Mouse (Mus musculus) limb, embryonic 14.5 days (tissue): ENCODE data around the gene Foxj2. TPM values are rescaled to one million over a fixed set of nuclear protein-coding genes. Genes with fewer than 3 reads are reported as not detected.

ENCODE experiments used
- ATAC-seq: fragments of 200-750 bp; cut with Nextera tagmentation; 2 replicates; pipeline ENCODE4 v1.8.0; 2017; ENCODE audit warnings: low read depth, moderate number of reproducible peaks, moderate TSS enrichment; ENCODE audit not compliant: low FRiP score
- DNase-seq: peaks from one replicate; pipeline ENCODE4 v3.0.0-alpha.2; 2015; ENCODE audit warnings: low spot score
- H3K27ac ChIP-seq: fragments of 300-500 bp; sonication (generic); replicated peaks from 2 replicates; pipeline ENCODE4 v1.5.1; 2014; ENCODE audit warnings: low read depth, mild to moderate bottlenecking, low read length, moderate library complexity, mixed read lengths
- H3K27me3 ChIP-seq: fragments of 300-500 bp; sonication (generic); 2 replicates; pipeline ENCODE4 v1.6.1; 2014; ENCODE audit warnings: low read length, mixed read lengths; ENCODE audit not compliant: control insufficient read depth, insufficient read depth
- H3K36me3 ChIP-seq: fragments of 300-500 bp; sonication (generic); 2 replicates; pipeline ENCODE4 v1.6.1; 2014; ENCODE audit warnings: mild to moderate bottlenecking, low read length, moderate library complexity, mixed read lengths; ENCODE audit not compliant: control insufficient read depth, insufficient read depth
- H3K4me1 ChIP-seq: fragments of 300-500 bp; sonication (generic); 2 replicates; pipeline ENCODE4 v1.6.1; 2014; ENCODE audit warnings: antibody characterized with exemption, low read length, mixed read lengths; ENCODE audit not compliant: control insufficient read depth, insufficient read depth
- H3K4me2 ChIP-seq: fragments of 300-500 bp; sonication (generic); replicated peaks from 2 replicates; pipeline ENCODE4 v1.6.1; 2014; ENCODE audit warnings: low read depth, mild to moderate bottlenecking, low read length, moderate library complexity; ENCODE audit not compliant: severe bottlenecking
- H3K4me3 ChIP-seq: fragments of 300-500 bp; sonication (generic); replicated peaks from 2 replicates; pipeline ENCODE4 v1.5.1; 2014; ENCODE audit warnings: low read length
- H3K9ac ChIP-seq: fragments of 300-500 bp; sonication (generic); 2 replicates; pipeline ENCODE4 v1.6.1; 2014; ENCODE audit warnings: mild to moderate bottlenecking, low read depth, low read length, moderate library complexity; ENCODE audit not compliant: severe bottlenecking
- H3K9me3 ChIP-seq: fragments of 300-500 bp; sonication (generic); 2 replicates; pipeline ENCODE4 v1.6.1; 2016; ENCODE audit warnings: low read length; ENCODE audit not compliant: control insufficient read depth
- POLR2A ChIP-seq: fragments of 200-500 bp; IDR thresholded peaks from 2 replicates; pipeline ENCODE4 v1.8.0; 2012; ENCODE audit warnings: inconsistent platforms, mild to moderate bottlenecking, moderate library complexity, borderline replicate concordance; ENCODE audit not compliant: insufficient read depth, insufficient read length; ENCODE audit errors: extremely low read depth
- WGBS: fragments of 180-500 bp; shearing (Covaris S2); extraction: QIAGEN DNeasy Blood & Tissue Kit; methylation state at CpG from one replicate; pipeline ENCODE4 v1.1.7; 2014; 5-methylcytosine and 5-hydroxymethylcytosine counted together
- polyA plus RNA-seq, 2 experiments: library from polyadenylated mRNA; depleted of rRNA in 1 of 2; stranded (reverse) in 1 of 2; unstranded in 1 of 2; fragments of >200 nt; fragmentation: Nextera tagmentation in 1 of 2; extraction: Ambion mirVana in 1 of 2; gene quantifications; 2 replicates each; pipeline versions ENCODE4 v1.2.1 to v1.2.3; 2012 to 2014

Foxj2 gene
- polyA plus RNA-seq (2012; rRNA removed) (13.4 and 15.1 TPM in 2 replicates), polyA plus RNA-seq (2014; fragmentation: Nextera tagmentation; extraction: Ambion mirVana) (9.3 and 11.8 TPM in 2 replicates)

DNA sequence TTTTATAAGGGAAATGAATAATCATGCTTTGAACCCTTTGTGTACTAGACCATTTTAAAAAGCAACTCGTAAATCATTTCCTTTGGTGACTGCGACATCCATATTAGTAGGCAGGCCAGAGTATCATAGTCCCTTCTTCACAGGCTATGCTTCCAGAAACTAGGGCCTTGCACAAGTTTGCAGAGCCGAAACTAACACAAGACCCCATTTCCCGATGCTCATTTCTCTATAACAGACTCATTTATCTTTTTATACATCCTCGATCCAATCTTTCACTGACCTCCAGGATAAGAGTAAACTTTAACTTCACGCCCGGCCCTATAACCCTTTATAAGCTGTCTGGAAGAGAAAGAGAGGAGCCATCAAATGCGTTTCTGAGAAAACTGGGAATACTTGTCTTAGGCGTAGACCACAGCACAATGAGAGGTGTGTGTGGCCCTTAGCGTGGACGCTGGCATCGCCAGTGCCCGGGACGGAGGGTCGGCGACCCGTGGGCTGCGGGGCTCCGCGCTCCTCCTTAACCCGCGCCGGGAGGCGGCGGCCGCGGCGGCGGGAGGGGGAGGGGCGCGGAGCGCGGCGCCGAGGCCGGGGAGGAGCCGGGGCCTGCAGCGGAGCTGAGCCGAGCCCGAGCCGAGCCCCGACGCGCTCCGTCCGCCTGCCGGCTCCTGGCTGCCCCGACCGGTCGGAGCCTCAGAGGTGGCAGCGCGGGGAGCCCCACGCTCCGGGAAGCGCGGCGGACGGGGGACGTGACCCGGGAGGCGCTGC is at the start of gene Foxj2:
TSS of gene Foxj2 (plus strand) at position 609 of the 765 bp plus-strand sequence.
- Histone ChIP-seq H3K4me3 (peak within 1 kb of the TSS; percentile 91), H3K4me1 (peaks cover 17% of the 10 kb centered on the region), H3K27ac (peak within 1 kb of the TSS; percentile 59), H3K27me3 (no peaks in the 10 kb centered on the region), H3K36me3 (no peaks in the 10 kb centered on the region), H3K9ac (peak within 1 kb of the TSS; percentile 96), H3K4me2 (peak within 1 kb of the TSS; percentile 82), H3K9me3 (no peaks in the 10 kb centered on the region)
- peak; percentile 48 for DNase-seq
- 2% methylated on average over 31 of the region's 61 CpGs for WGBS
- 0 out of 2 replicates have a peak, but pooled peaks have one; percentile 34 for TF ChIP-seq POLR2A
- ATAC-seq: peak; percentile 92

- no peak for DNase-seq
- Histone ChIP-seq H3K9ac (no peak overlapping the region), H3K9me3 (no peaks in the 10 kb centered on the region), H3K4me3 (no peak overlapping the region), H3K27ac (no peak overlapping the region), H3K27me3 (no peaks in the 10 kb centered on the region), H3K4me2 (no peak overlapping the region), H3K36me3 (no peaks in the 10 kb centered on the region), H3K4me1 (peaks cover 6% of the 10 kb centered on the region)
- 86% methylated on average over 11 of the region's 11 CpGs for WGBS
- TF ChIP-seq POLR2A: no peak
- ATAC-seq: no peak
These were observed 48.9 kb upstream of the Foxj2 start for GRCm38 (mm10) chr6:122770760-122771315.

- no peak overlapping the region for H3K9ac ChIP-seq
- no peak overlapping the region for H3K4me3 ChIP-seq
- no peaks in the 10 kb centered on the region for H3K4me1 ChIP-seq
- H3K27ac ChIP-seq: no peak overlapping the region
- no peaks in the 10 kb centered on the region for H3K27me3 ChIP-seq
- DNase-seq (no peak), ATAC-seq (no peak)
- H3K9me3 ChIP-seq: no peaks in the 10 kb centered on the region
- WGBS: 34% methylated on average over 6 of the region's 6 CpGs
- no peak for TF ChIP-seq POLR2A
- no peaks in the 10 kb centered on the region for H3K36me3 ChIP-seq
- no peak overlapping the region for H3K4me2 ChIP-seq
These were observed 47.0 kb upstream of the Foxj2 start for GRCm38 (mm10) chr6:122772701-122773100.

- Histone ChIP-seq H3K27ac (no peak overlapping the region), H3K4me1 (no peaks in the 10 kb centered on the region), H3K9ac (no peak overlapping the region), H3K4me2 (no peak overlapping the region), H3K27me3 (no peaks in the 10 kb centered on the region), H3K36me3 (no peaks in the 10 kb centered on the region), H3K4me3 (no peak overlapping the region), H3K9me3 (no peaks in the 10 kb centered on the region)
- ATAC-seq (no peak), DNase-seq (no peak)
- 94% methylated on average over 1 of the region's 1 CpGs for WGBS
- TF ChIP-seq POLR2A: no peak
These were observed 45.4 kb upstream of the Foxj2 start for GRCm38 (mm10) chr6:122774345-122774744.

GRCm38 (mm10) chr6:122776040-122776439 is 43.7 kb upstream of the Foxj2 start:
- Histone ChIP-seq H3K9me3 (no peaks in the 10 kb centered on the region), H3K27ac (no peak overlapping the region), H3K27me3 (no peaks in the 10 kb centered on the region), H3K4me3 (no peak overlapping the region), H3K4me1 (no peaks in the 10 kb centered on the region), H3K36me3 (no peaks in the 10 kb centered on the region), H3K9ac (no peak overlapping the region), H3K4me2 (no peak overlapping the region)
- no peak for DNase-seq
- TF ChIP-seq POLR2A: no peak
- 80% methylated on average over 7 of the region's 7 CpGs for WGBS
- no peak for ATAC-seq
